Mouse (Mus musculus) right cerebral cortex, postnatal 25 days (tissue): ENCODE data around the gene Ldlr.
A peak's percentile ranks its signal among the peaks of the same experiment; 100 is the strongest.
"Not testable (repeated sequence)": the region's sequence is repeated elsewhere in the genome, so short reads cannot be mapped to it uniquely, and the experiment has no call there.

Source experiments
- DNase-seq: peaks from one replicate; pipeline ENCODE4 v3.0.0; 2022

Gene Ldlr

GRCm38 (mm10) chr9:21793507-21793906, 70.2 kb downstream of the Ldlr start:
- DNase-seq, result not testable (repeated sequence)

- DNase-seq, result no peak
Measured at GRCm38 (mm10) chr9:21794344-21794834, 71.1 kb downstream of the Ldlr start.

DNA sequence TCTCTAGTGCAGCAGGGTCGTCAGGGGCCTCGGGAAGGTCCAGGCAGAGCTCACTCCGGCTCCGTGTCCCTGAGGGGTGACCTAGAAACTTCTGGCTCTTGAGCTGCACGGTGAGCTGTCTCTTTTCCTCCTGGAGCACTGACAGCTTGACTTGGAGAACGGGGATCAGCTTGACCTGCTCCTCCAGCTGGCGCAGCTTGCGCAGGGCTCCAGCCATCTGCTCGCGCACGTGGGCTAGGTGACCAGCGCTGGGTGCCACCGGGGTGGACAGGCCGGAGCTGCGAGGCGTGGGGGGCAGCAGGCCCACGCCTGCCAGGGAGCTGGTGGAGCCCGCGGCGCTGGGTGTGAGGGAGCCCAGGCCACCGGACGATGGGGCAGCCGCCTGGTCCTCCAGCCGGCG, 71.6 kb downstream of the Ldlr start:
- no peak for DNase-seq

GRCm38 (mm10) chr9:21795579-21795978, 72.3 kb downstream of the Ldlr start:
- no peak for DNase-seq

DNA sequence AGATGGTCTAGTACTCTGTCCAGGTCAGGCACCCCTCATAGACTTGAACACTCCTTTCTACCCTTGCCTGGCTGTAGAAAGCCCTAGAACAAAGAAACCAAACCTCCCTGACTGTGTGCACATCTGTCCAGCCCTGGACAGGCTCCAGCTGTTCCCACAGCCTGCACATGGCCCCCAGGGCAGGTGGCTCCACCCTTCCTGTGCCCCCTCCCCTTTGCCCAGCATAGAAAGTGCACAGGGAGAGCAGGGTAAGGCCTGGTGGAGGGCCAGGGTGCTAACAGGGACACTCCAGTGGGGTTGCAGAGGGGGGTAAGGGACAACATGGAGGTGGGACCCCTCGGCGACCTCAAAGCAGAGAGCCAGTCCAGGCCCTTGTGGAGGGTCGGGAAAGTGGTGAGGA, 73.0 kb downstream of the Ldlr start:
- no peak for DNase-seq

DNA sequence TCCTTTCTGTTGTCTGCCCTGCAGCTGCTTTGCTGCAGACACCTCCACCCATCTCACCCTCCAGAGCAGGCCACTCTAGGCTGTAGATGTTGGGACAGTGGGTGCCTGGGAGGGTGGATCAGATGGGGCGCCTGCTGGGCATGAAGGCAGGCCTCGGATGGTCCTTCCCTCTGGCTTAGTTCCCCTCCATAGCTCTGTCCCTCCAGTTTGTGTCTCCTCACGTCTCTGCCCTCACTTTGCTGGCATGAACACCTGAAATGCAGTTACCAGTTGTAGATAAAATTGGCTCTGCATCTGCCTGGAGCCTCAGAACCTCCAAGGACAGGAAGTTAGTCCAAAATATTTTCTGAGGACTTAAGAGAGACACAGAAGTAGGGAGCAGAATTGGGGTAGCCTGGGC, 73.6 kb downstream of the Ldlr start:
- no peak for DNase-seq

GRCm38 (mm10) chr9:21797921-21798344, 74.7 kb downstream of the Ldlr start:
- DNase-seq, result no peak

DNA sequence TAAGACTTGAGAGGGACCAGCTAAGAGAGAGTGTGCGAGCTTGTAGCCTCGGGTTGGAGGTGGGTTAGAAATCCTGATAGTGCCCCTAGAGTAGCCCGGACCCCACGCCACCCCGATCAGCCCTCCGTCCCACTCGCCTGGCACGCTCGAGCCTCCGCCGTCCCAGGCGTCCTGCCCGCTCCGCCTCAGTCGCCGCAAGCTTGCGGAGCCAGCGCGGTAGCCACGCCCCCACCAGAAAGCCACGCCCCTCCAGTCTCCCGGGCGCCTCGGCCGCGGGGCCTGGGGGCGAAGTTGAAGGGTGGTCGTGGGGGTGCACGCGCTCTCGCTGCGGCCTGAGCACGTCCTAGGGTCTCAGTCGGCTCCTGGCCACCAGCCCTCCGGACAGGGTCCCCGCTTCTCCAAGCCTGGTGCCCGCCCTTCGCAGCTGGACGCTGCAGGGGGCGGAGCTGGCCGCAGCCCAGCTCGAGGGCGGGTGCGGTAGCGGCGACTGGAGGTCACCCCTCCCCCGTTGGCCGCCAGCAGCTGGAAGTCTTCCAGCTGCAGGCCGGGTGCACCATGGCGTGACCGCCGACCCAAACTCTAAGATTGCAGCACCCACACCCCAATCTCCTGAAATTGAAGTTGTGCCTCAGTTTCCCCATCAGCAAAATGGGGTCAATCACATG, 75.2 kb downstream of the Ldlr start, which contains the start of gene Kank2:
Kank2 (minus strand) TSS at position 400 of the 665 bp plus-strand sequence.
- DNase-seq, result peak; percentile 74

DNA sequence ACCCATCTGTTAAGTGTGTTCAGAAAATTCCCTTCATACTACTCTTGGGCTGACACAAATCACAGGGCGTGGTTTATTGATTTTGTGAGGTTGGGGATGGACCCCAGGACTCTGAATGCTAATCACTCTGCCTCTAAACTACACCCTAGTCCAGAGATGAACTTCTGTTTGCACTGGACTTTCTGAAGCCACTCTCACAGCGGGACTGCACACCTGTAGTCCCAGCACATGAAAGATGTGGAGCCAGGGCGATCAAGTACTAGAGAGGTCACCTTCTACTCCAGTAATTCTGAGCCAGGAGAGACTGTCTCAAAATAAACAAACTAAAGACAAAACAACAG, 75.7 kb downstream of the Ldlr start:
- no peak for DNase-seq
